Mouse (Mus musculus) 416B (cell line): ENCODE data around the gene Nat10.

Experiments used
- DNase-seq: peaks from one replicate; pipeline ENCODE4 v3.0.0; 2011; ENCODE audit warnings: low read depth

Gene Nat10

GRCm38 (mm10) chr2:103745481-103745880 lies 15.6 kb downstream of the Nat10 start:
- DNase-seq: no peak

DNA sequence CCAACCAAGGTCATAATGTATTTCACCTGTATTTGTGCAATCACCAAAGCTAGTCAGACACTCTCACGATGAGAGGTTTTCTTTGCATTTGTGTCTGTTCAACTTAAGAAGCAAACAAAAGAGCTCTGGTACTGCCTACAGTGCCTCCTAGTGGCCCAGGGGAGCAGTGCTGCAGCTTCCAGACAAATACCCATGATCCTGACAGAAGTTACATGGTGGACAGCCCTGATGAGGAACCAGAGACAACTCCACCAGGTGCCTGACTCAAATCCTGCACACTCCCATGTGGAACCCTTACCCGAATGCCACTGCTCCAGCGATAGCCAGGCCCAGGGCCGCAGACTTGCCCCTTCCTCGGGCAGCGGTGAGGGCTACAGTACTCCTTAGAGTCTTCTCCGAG lies 17.1 kb downstream of the Nat10 start:
- peak; percentile 59 for DNase-seq

DNA sequence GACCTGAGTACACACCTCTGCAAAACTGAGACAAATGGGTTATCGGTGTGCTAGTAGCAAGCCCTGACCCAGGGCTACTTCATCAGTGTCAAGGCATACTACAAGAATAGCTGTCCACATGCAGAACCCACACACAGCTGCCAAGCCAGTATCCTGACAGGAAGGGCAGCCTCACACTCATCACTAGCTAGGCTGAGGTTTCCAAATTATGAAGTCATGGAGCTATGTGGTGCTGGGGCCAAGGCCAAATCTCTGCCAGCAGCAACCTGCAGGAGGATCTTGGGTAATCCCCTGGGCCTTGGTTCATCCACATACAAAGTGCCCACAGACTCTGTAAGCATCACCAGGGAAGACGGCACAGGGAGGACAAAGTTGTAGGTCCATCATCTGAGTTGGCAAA lies 17.5 kb downstream of the Nat10 start:
- no peak for DNase-seq

DNA sequence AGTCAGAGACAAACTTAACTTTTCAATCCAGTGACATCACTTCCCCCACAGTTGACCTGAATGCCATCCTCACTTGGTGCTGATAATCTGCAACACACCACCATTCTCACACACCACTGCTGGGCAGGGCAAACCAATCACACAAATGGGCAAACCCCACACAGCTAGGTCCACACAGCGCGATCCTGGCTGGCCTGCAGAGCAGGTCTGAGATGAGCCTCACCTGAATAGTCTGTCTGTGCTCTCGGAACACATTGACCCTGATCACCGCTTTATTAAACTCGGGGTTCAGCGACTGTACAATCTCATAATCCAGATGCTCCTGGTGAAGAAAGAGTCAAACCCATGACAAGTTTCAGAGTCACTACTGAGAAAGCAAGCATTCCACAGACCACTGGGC lies 18.2 kb downstream of the Nat10 start:
- no peak for DNase-seq

GRCm38 (mm10) chr2:103731423-103731822 lies 29.6 kb downstream of the Nat10 start:
- no peak for DNase-seq

DNA sequence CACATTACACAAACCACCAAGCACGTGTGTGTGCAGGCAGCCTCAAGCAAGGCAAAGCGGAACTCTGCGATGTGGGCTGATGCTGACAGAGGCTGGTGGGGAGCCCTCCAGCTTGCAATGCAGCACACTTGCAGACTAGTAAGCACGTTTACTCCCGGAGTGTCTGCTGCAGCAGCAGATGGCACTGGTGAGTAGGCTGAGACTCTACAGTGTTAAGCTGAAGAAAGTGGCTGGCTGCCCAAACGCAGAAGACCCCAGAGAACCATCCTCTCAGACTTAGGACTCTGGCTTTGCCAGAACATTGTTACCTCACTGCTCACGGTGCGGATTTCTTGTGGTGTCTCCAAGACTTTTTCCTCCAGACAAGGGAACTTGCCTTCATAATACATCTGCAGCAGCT lies 30.1 kb downstream of the Nat10 start:
- DNase-seq: no peak

GRCm38 (mm10) chr2:103728027-103728540 lies 33.0 kb downstream of the Nat10 start:
- DNase-seq: no peak

DNA sequence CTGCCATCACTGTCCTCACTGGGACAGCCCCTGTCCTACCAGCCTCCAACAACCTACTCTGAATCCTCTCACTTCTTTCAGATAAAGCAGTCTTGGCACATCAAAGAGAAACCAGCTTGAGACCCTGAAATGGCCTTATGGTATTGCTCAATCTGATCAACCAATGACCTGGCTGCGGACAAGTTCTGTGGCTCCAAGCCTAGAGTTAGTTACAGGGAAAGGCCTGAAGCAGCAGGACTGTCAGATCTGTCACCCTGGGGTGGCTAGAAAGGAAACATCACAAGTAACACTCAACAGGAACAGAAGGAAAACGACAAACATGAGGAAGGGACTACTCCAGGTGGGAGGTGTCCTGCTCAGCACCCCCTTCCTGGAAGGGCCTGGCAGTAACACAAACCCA lies 36.5 kb downstream of the Nat10 start:
- DNase-seq: no peak

DNA sequence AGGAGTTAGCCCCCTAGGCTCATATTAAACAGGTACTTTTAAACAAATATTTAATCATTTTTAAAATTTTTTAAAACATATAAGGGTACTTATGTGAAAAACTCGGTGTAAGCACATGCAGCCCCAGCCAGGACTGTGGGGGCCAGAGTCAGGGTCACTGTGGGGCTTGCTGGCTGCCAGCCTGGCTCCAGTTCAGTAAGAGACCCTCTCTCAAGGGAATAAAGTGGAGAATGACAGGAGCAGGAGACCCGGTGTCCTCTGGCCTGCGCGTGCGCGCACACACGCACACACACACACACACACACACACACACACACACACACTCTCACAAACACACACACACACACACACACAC lies 41.8 kb downstream of the Nat10 start:
- DNase-seq: no peak

- peak; percentile 65 for DNase-seq
Measured at GRCm38 (mm10) chr2:103718594-103719291, 42.3 kb downstream of the Nat10 start.

- DNase-seq: no peak
Measured at GRCm38 (mm10) chr2:103714412-103714811, 46.7 kb downstream of the Nat10 start.

- no peak for DNase-seq
Measured at GRCm38 (mm10) chr2:103713831-103714230, 47.2 kb downstream of the Nat10 start.

- DNase-seq: no peak
Measured at GRCm38 (mm10) chr2:103710849-103711248, 50.2 kb downstream of the Nat10 start.

- DNase-seq: no peak
Measured at GRCm38 (mm10) chr2:103707056-103707776, 53.9 kb downstream of the Nat10 start.

DNA sequence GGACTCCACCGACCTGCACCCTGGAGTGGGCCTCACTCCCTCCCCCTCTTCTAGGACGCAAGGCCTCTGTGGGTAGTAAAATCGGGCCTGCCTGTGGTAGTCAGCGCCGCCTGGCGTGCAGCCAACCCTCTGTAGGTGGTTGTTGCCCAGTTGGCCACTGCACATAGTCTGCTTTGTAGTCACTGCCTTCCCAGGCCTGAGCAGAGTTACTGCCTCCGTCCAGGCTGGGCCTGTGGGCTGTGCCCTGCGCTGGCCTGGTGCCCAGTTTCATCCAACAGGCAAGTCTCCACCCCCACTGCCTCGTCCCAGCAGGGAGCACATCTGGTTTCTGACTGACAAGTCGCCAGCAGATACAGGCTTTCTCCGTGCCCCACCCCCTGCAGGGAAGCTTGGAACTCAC lies 54.8 kb downstream of the Nat10 start:
- peak; percentile 46 for DNase-seq

DNA sequence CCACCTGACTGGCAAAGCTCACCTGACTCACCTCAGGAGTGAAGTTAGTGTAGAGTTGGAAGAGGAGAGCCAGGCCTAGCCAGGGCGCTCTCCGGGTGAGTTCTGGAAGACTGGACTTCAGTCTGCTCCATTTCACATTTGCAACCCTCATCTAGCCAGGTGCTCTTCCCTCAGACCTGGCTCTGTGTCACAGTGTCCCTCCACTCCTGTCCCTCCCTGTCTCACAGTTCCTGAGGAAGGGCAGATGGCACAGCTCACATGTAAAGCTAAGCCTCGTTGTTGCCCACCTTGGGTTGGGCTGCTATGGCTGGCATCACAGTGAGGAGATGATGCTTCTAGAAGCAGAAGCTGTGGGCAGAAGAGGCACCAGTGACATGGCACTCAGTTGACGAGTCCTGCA lies 55.2 kb downstream of the Nat10 start:
- DNase-seq: no peak

GRCm38 (mm10) chr2:103703865-103704264 lies 57.2 kb downstream of the Nat10 start:
- DNase-seq: no peak

DNA sequence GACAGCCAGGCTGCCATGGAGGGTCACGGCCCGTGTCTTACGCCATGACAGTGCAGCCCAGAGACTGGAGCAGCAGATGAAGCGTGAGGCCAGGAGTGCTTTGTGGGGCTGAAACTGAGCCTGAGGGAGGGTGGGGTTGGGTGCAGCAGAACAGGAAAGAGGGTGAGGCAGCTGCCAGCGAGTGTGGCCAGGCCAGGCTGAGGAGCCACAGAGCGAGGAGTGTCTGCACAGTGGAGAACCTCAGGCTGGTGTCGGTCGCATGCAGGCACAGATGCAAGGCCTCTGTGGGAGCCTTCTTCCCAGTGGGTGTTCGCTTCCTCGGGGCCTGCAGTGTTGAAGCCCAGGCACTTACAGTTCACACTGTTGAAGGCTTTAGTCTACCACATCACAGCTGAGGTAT lies 57.7 kb downstream of the Nat10 start:
- no peak for DNase-seq

GRCm38 (mm10) chr2:103700514-103700913 lies 60.6 kb downstream of the Nat10 start:
- DNase-seq: no peak

- DNase-seq: no peak
Measured at GRCm38 (mm10) chr2:103696177-103696576, 64.9 kb downstream of the Nat10 start.

DNA sequence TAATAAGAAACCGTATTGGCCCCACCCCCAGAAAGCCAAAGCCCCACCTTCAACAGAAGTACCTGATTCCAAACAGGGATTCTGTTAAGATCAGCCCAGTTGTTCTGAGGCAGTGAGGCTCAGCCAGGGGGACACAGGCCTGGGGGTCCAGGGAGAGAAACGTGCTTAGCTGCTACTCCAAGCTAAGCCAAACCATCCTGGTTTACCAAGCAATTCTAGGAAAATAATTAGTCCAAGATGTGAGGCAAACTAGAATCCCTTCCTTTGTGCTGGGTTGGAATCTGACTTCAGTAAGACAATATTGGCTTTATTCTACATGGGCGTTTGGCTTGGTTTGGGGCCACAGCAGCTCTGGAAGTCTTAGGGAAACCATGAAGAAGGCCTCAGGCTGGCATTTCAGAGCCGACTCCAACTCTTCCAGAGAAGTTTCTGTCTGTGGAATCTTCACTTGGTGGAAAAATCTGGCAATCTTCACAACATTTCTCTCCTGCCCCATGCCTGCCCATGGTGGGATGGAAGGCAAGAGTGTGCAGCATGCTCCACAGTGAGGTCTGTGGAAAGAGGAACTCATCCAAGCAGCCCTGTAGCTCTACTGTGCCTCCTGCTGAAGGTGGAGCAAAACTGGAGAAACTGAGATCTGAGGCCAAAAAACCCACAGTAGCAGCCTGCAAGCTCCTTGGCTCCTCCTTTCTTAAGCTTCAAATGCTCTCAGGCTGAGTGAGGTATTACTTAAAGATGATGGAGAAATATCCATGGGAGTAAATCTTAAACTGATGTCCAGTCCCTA lies 66.1 kb downstream of the Nat10 start:
- DNase-seq: no peak

DNA sequence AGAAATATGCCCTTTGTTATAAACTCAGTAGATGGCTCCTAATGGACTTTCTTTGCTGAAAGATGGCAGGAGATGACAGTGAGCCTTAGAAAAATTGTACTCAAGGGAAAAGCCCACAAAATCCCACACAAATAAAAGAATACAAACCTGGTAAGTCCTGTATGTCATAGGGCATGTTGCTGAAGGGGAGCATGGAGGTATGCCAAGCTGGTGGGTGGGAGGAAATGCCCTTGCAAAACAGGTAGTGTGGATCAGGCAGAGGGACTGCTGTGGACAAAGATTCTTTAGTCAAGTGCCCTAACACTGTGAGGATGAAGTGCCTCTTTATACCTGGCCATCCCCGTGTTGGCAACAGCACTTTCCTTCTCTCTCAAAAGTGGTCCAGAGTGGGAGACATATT lies 68.3 kb downstream of the Nat10 start:
- no peak for DNase-seq

- no peak for DNase-seq
Measured at GRCm38 (mm10) chr2:103691278-103691677, 69.8 kb downstream of the Nat10 start.
